Mouse (Mus musculus) hindbrain, postnatal 0 days (tissue): ENCODE data around the gene Dclk2. TPM values are rescaled to one million over a fixed set of nuclear protein-coding genes. Genes with fewer than 3 reads are reported as not detected.

ENCODE experiments used
- ATAC-seq: fragments of 200-750 bp; cut with Nextera tagmentation; 2 replicates; pipeline ENCODE4 v1.8.0; 2017; ENCODE audit warnings: mild to moderate bottlenecking, moderate TSS enrichment, moderate library complexity
- DNase-seq: peaks from one replicate; pipeline ENCODE4 v3.0.0-alpha.2; 2015; ENCODE audit warnings: low spot score
- H3K27ac ChIP-seq: fragments of 300-500 bp; sonication (generic); 2 replicates; pipeline ENCODE4 v1.5.1; 2014; ENCODE audit warnings: mild to moderate bottlenecking
- H3K27me3 ChIP-seq: fragments of 300-500 bp; sonication (generic); 2 replicates; pipeline ENCODE4 v1.6.1; 2014; ENCODE audit warnings: low read length, mixed read lengths; ENCODE audit not compliant: insufficient read depth
- H3K36me3 ChIP-seq: fragments of 300-500 bp; sonication (generic); 2 replicates; pipeline ENCODE4 v1.6.1; 2014; ENCODE audit warnings: low read length, mixed read lengths; ENCODE audit not compliant: insufficient read depth
- H3K4me1 ChIP-seq: fragments of 300-500 bp; sonication (generic); 2 replicates; pipeline ENCODE4 v1.6.1; 2014; ENCODE audit warnings: antibody characterized with exemption, low read length, mixed read lengths; ENCODE audit not compliant: insufficient read depth
- H3K4me2 ChIP-seq: fragments of 300-500 bp; sonication (generic); 2 replicates; pipeline ENCODE4 v1.6.1; 2014; ENCODE audit warnings: low read depth, mild to moderate bottlenecking, low read length, moderate library complexity, mixed read lengths
- H3K4me3 ChIP-seq: fragments of 300-500 bp; sonication (generic); 2 replicates; pipeline ENCODE4 v1.5.1; 2014; ENCODE audit warnings: low read length
- H3K9ac ChIP-seq: fragments of 300-500 bp; sonication (generic); replicated peaks from 2 replicates; pipeline ENCODE4 v1.6.1; 2014; ENCODE audit warnings: mild to moderate bottlenecking, low read length, moderate library complexity, mixed read lengths
- H3K9me3 ChIP-seq: fragments of 300-500 bp; sonication (generic); 2 replicates; pipeline ENCODE4 v1.6.1; 2016; ENCODE audit warnings: low read length, mixed read lengths
- CTCF ChIP-seq: IDR thresholded peaks from 2 replicates; pipeline ENCODE4 v1.5.1; 2016; ENCODE audit warnings: antibody characterized with exemption, control low read depth, low read depth
- WGBS: fragments of 180-500 bp; shearing (Covaris S2); extraction: QIAGEN DNeasy Blood & Tissue Kit; methylation state at CpG from one replicate; pipeline ENCODE4 v1.1.7; 2014; 5-methylcytosine and 5-hydroxymethylcytosine counted together
- polyA plus RNA-seq: library from polyadenylated mRNA; unstranded; fragments of >200 nt; fragmentation: Nextera tagmentation; extraction: Ambion mirVana; gene quantifications from 2 replicates; pipeline ENCODE4 v1.2.1, GENCODE M21; 2015
- total RNA-seq: library from RNA; depleted of rRNA; stranded (reverse); fragments of >200 nt; gene quantifications from 2 replicates; pipeline ENCODE4 v1.2.3, GENCODE M21; 2014

The Dclk2 gene
- total and polyA plus RNA-seq, 2 experiments from 2014 or later: 69.6 to 159 TPM

GRCm38 (mm10) chr3:86774566-86775443, 145.8 kb downstream of the Dclk2 start:
- no peak for TF ChIP-seq CTCF
- Histone ChIP-seq H3K4me3 (no peak overlapping the region), H3K27me3 (no peaks in the 10 kb centered on the region), H3K4me2 (peak overlapping the region; percentile 13; the same call in 1 of the 2 replicates), H3K36me3 (no peaks in the 10 kb centered on the region), H3K27ac (peak overlapping the region; percentile 57), H3K4me1 (0 out of 2 replicates have a peak, but pooled peaks cover 4% of the 10 kb centered on the region), H3K9ac (no peak overlapping the region), H3K9me3 (no peaks in the 10 kb centered on the region)
- DNase-seq (no peak), ATAC-seq (peak; percentile 71)
- 25% methylated on average over 14 of the region's 14 CpGs for WGBS

GRCm38 (mm10) chr3:86768969-86769368, 151.7 kb downstream of the Dclk2 start:
- 0 out of 2 replicates have a peak overlapping the region, but pooled peaks have one; percentile 10 for H3K4me2 ChIP-seq
- no peak for DNase-seq

GRCm38 (mm10) chr3:86768553-86768952, 152.1 kb downstream of the Dclk2 start:
- TF ChIP-seq CTCF: no peak
- no peak for DNase-seq

More at GRCm38 (mm10) chr3:86768969-86769368, 151.7 kb downstream of the Dclk2 start:
- 56% methylated on average over 6 of the region's 6 CpGs for WGBS
- Histone ChIP-seq H3K9me3 (no peaks in the 10 kb centered on the region), H3K4me3 (no peak overlapping the region), H3K9ac (no peak overlapping the region), H3K27ac (0 out of 2 replicates have a peak overlapping the region, but pooled peaks have one; percentile 20), H3K36me3 (no peaks in the 10 kb centered on the region), H3K4me1 (peaks cover 4% of the 10 kb centered on the region; the same call in 1 of the 2 replicates), H3K27me3 (no peaks in the 10 kb centered on the region)
- no peak for TF ChIP-seq CTCF
- ATAC-seq: no peak

GRCm38 (mm10) chr3:86762456-86762855, 158.2 kb downstream of the Dclk2 start:
- Histone ChIP-seq H3K9me3 (no peaks in the 10 kb centered on the region), H3K4me1 (no peaks in the 10 kb centered on the region), H3K27me3 (no peaks in the 10 kb centered on the region), H3K9ac (no peak overlapping the region), H3K27ac (no peak overlapping the region), H3K4me2 (no peak overlapping the region), H3K36me3 (no peaks in the 10 kb centered on the region), H3K4me3 (no peak overlapping the region)
- DNase-seq: no peak
- WGBS: 91% methylated on average over 4 of the region's 4 CpGs
- no peak for TF ChIP-seq CTCF
- no peak for ATAC-seq

More at GRCm38 (mm10) chr3:86768553-86768952, 152.1 kb downstream of the Dclk2 start:
- no peaks in the 10 kb centered on the region for H3K27me3 ChIP-seq
- no peak overlapping the region for H3K27ac ChIP-seq
- H3K4me1 ChIP-seq: peaks cover 4% of the 10 kb centered on the region; the same call in 1 of the 2 replicates
- no peak overlapping the region for H3K4me2 ChIP-seq
- no peaks in the 10 kb centered on the region for H3K9me3 ChIP-seq
- no peak overlapping the region for H3K9ac ChIP-seq
- H3K36me3 ChIP-seq: no peaks in the 10 kb centered on the region
- 29% methylated on average over 8 of the region's 8 CpGs for WGBS
- no peak overlapping the region for H3K4me3 ChIP-seq
- ATAC-seq: no peak

- H3K4me2 ChIP-seq: no peak overlapping the region
- no peak overlapping the region for H3K9ac ChIP-seq
- H3K4me1 ChIP-seq: no peaks in the 10 kb centered on the region
- no peaks in the 10 kb centered on the region for H3K9me3 ChIP-seq
- H3K27ac ChIP-seq: no peak overlapping the region
- DNase-seq: no peak
- no peaks in the 10 kb centered on the region for H3K27me3 ChIP-seq
- no peak for TF ChIP-seq CTCF
- H3K36me3 ChIP-seq: no peaks in the 10 kb centered on the region
- H3K4me3 ChIP-seq: no peak overlapping the region
- 75% methylated on average over 6 of the region's 6 CpGs for WGBS
- ATAC-seq: peak; percentile 45; the same call in 1 of the 2 replicates
Observed at GRCm38 (mm10) chr3:86762036-86762415, 158.6 kb downstream of the Dclk2 start.

- no peak overlapping the region for H3K4me2 ChIP-seq
- H3K4me3 ChIP-seq: no peak overlapping the region
- no peaks in the 10 kb centered on the region for H3K27me3 ChIP-seq
- no peaks in the 10 kb centered on the region for H3K4me1 ChIP-seq
- DNase-seq: peak; percentile 94
- 57% methylated on average over 9 of the region's 9 CpGs for WGBS
- H3K9me3 ChIP-seq: no peaks in the 10 kb centered on the region
- H3K27ac ChIP-seq: no peak overlapping the region
- no peak overlapping the region for H3K9ac ChIP-seq
- no peaks in the 10 kb centered on the region for H3K36me3 ChIP-seq
- peak; percentile 88 for ATAC-seq
- TF ChIP-seq CTCF: peak; percentile 92
Observed at GRCm38 (mm10) chr3:86761095-86762035, 159.3 kb downstream of the Dclk2 start.
